Comparison of ENCODE assay signal across 9 mouse cellular contexts in genomic region chr14:103131991-103132390, GRCm38 (mm10). TPM values are rescaled to one million over a fixed set of nuclear protein-coding genes. Genes with fewer than 3 reads are reported as not detected.
DNase-seq lines count a peak whose midpoint lies in the region; ATAC-seq and TF ChIP-seq lines count a peak whose summit lies in the region.
"Had no signal": no experiment of that assay in that cellular context is flagged by ENCODE, and none has a peak within 500 bp of the region (broad histone marks: within the 10 kb centered on the region; RNA-seq: fewer than 3 reads in every experiment).

No protein-coding gene starts in this region.

- peak; percentile 46 for TF ChIP-seq CTCF in heart, postnatal 0 days (IDR thresholded peaks at IDR 0.05; ENCODE audit: low read depth)

- DNase-seq in heart, postnatal 0 days (ENCODE audit: low spot score): no peak
- DNase-seq in CD4-positive helper T cell, adult 2 months (ENCODE audit: low read depth, low spot score): peak; percentile 56
- peak; percentile 39 for DNase-seq in WW6 (ENCODE audit: low read depth, low spot score)
- peak; percentile 8 for DNase-seq in liver, embryonic 13.5 days
- DNase-seq in splenic B cell, adult 2 months (ENCODE audit: low read depth, low spot score): peak; percentile 58
- DNase-seq in layer of hippocampus, adult 11-12 months (ENCODE audit: low spot score): no peak

- no peaks in the 10 kb centered on the region for H3K9me3 ChIP-seq in heart, postnatal 0 days (replicated peaks; ENCODE audit: control insufficient read depth, low read length)
- no peaks in the 10 kb centered on the region for H3K9me3 ChIP-seq in heart, embryonic 11.5 days (replicated peaks; ENCODE audit: control insufficient read depth, low read length)
- H3K9me3 ChIP-seq in forebrain, embryonic 16.5 days (ENCODE audit: control insufficient read depth, low read length): no peaks in the 10 kb centered on the region
- no peaks in the 10 kb centered on the region for H3K9me3 ChIP-seq in liver, embryonic 13.5 days (replicated peaks)

- H3K4me3 ChIP-seq in heart, postnatal 0 days (ENCODE audit: low read depth, low read length): no peak overlapping the region
- no peak overlapping the region for H3K4me3 ChIP-seq in heart, embryonic 11.5 days (ENCODE audit: low read depth, low read length)
- no peak overlapping the region for H3K4me3 ChIP-seq in forebrain, embryonic 16.5 days (replicated peaks; ENCODE audit: low read length)
- H3K4me3 ChIP-seq in liver, embryonic 13.5 days (replicated peaks): no peak overlapping the region
- H3K4me3 ChIP-seq: myocyte had no signal

- no peak overlapping the region for H3K9ac ChIP-seq in heart, postnatal 0 days (replicated peaks; ENCODE audit: low read depth, low read length)
- no peak overlapping the region for H3K9ac ChIP-seq in heart, embryonic 11.5 days (ENCODE audit: low read depth, low read length)
- no peak overlapping the region for H3K9ac ChIP-seq in forebrain, embryonic 16.5 days (replicated peaks; ENCODE audit: low read depth, low read length)
- no peak overlapping the region for H3K9ac ChIP-seq in liver, embryonic 13.5 days

- H3K4me1 ChIP-seq in heart, postnatal 0 days (ENCODE audit: control insufficient read depth, insufficient read depth): no peaks in the 10 kb centered on the region
- H3K4me1 ChIP-seq in heart, embryonic 11.5 days (ENCODE audit: control insufficient read depth, insufficient read depth, low read length): no peaks in the 10 kb centered on the region
- H3K4me1 ChIP-seq in forebrain, embryonic 16.5 days (replicated peaks; ENCODE audit: control insufficient read depth, insufficient read depth, low read length): no peaks in the 10 kb centered on the region
- H3K4me1 ChIP-seq in liver, embryonic 13.5 days (replicated peaks): no peaks in the 10 kb centered on the region

- H3K4me2 ChIP-seq in heart, postnatal 0 days (ENCODE audit: low read depth, low read length): no peak overlapping the region
- H3K4me2 ChIP-seq in heart, embryonic 11.5 days: no peak overlapping the region
- no peak overlapping the region for H3K4me2 ChIP-seq in forebrain, embryonic 16.5 days (ENCODE audit: low read length)
- no peak overlapping the region for H3K4me2 ChIP-seq in liver, embryonic 13.5 days

- peaks cover 69% of the 10 kb centered on the region for H3K36me3 ChIP-seq in heart, postnatal 0 days (replicated peaks; ENCODE audit: control insufficient read depth, insufficient read depth, low read length)
- H3K36me3 ChIP-seq in heart, embryonic 11.5 days (ENCODE audit: control insufficient read depth, insufficient read depth, low read length): peaks cover 19% of the 10 kb centered on the region
- peaks cover 34% of the 10 kb centered on the region for H3K36me3 ChIP-seq in forebrain, embryonic 16.5 days (ENCODE audit: control insufficient read depth, insufficient read depth)
- peaks cover 56% of the 10 kb centered on the region for H3K36me3 ChIP-seq in liver, embryonic 13.5 days
- peaks cover 12% of the 10 kb centered on the region for H3K36me3 ChIP-seq in splenic B cell, adult 2 months (ENCODE audit: control insufficient read depth, insufficient read depth, low read length, poor library complexity, severe bottlenecking)

- no peak overlapping the region for H3K27ac ChIP-seq in heart, postnatal 0 days (ENCODE audit: low read depth)
- H3K27ac ChIP-seq in heart, embryonic 11.5 days (ENCODE audit: low read depth, low read length): no peak overlapping the region
- no peak overlapping the region for H3K27ac ChIP-seq in forebrain, embryonic 16.5 days (ENCODE audit: low read length)
- H3K27ac ChIP-seq in liver, embryonic 13.5 days: no peak overlapping the region

- ATAC-seq in heart, postnatal 0 days (ENCODE audit: insufficient read depth, low read depth): no peak
- no peak for ATAC-seq in heart, embryonic 11.5 days (replicated peaks; ENCODE audit: insufficient number of reproducible peaks, low FRiP score, low TSS enrichment)
- peak; percentile 20; the same call in 1 of the 2 replicates for ATAC-seq in forebrain, embryonic 16.5 days
- peak; percentile 74 for ATAC-seq in liver, embryonic 13.5 days (ENCODE audit: low read depth)

- no peak for TF ChIP-seq EP300 in heart, postnatal 0 days (IDR thresholded peaks at IDR 0.05; ENCODE audit: low read depth)

- no peaks in the 10 kb centered on the region for H3K27me3 ChIP-seq in heart, postnatal 0 days (ENCODE audit: control insufficient read depth, insufficient read depth, low read length)
- no peaks in the 10 kb centered on the region for H3K27me3 ChIP-seq in heart, embryonic 11.5 days (ENCODE audit: control insufficient read depth, insufficient read depth, low read length)
- no peaks in the 10 kb centered on the region for H3K27me3 ChIP-seq in forebrain, embryonic 16.5 days (replicated peaks; ENCODE audit: control insufficient read depth, insufficient read depth, low read length)
- no peaks in the 10 kb centered on the region for H3K27me3 ChIP-seq in liver, embryonic 13.5 days
- H3K27me3 ChIP-seq in splenic B cell, adult 2 months (ENCODE audit: control insufficient read depth, insufficient read depth, low read length, poor library complexity, severe bottlenecking): no peaks in the 10 kb centered on the region

- 77% methylated on average over 2 of the region's 2 CpGs for WGBS in heart, postnatal 0 days
- 66% methylated on average over 2 of the region's 2 CpGs for WGBS in heart, embryonic 11.5 days (ENCODE audit: insufficient replicate concordance)
- WGBS in forebrain, embryonic 16.5 days: 85% methylated on average over 2 of the region's 2 CpGs
- WGBS in liver, embryonic 13.5 days (ENCODE audit: insufficient replicate concordance): 82% methylated on average over 2 of the region's 2 CpGs

RNA-seq across cellular contexts. Expression of gene Fbxl3, which starts 32.6 kb away (rescaled TPM):
- total RNA-seq in heart, postnatal 0 days (2014; rRNA removed; ENCODE audit: low replicate concordance): 74.3 and 99.7 TPM in 2 replicates
- polyA plus RNA-seq in heart, postnatal 0 days (2015; fragmentation: Nextera tagmentation; extraction: Ambion mirVana): 16.7 and 17.0 TPM in 2 replicates
- polyA plus RNA-seq in heart, embryonic 11.5 days (2014; fragmentation: Nextera tagmentation; extraction: Ambion mirVana): 23.0 and 27.2 TPM in 2 replicates
- polyA plus RNA-seq in forebrain, embryonic 16.5 days (2015; fragmentation: Nextera tagmentation; extraction: Ambion mirVana): 26.5 and 31.0 TPM in 2 replicates
- 10.5 and 13.9 TPM in 2 replicates for polyA plus RNA-seq in liver, embryonic 13.5 days (2015; fragmentation: Nextera tagmentation; extraction: Ambion mirVana)

Comparison
In these comparisons a context has a peak if more than half of its experiments do, and no peak if none do; other contexts are left out.
1. ATAC-seq: peak in forebrain, embryonic 16.5 days (single experiment) and liver, embryonic 13.5 days (single experiment); none in heart, postnatal 0 days (single experiment) and heart, embryonic 11.5 days (single experiment).
2. DNase-seq: peak in CD4-positive helper T cell, adult 2 months (single experiment), WW6 (single experiment), liver, embryonic 13.5 days (single experiment) and splenic B cell, adult 2 months (single experiment); none in heart, postnatal 0 days (single experiment) and layer of hippocampus, adult 11-12 months (single experiment).